In genomic region chr17:48700591-48700990, GRCm38 (mm10) we compare ENCODE assay signal across 9 mouse cellular contexts.
A peak's percentile ranks its signal among the peaks of the same experiment; 100 is the strongest.
DNase-seq lines count a peak whose midpoint lies in the region; ATAC-seq and TF ChIP-seq lines count a peak whose summit lies in the region.
"Had no signal": no experiment of that assay in that cellular context is flagged by ENCODE, and none has a peak within 500 bp of the region (broad histone marks: within the 10 kb centered on the region; RNA-seq: fewer than 3 reads in every experiment).

No protein-coding gene starts in this region.

- no peaks in the 10 kb centered on the region for H3K27me3 ChIP-seq in kidney, postnatal 0 days (ENCODE audit: insufficient read depth, low read length)

- no peak overlapping the region for H3K4me2 ChIP-seq in kidney, postnatal 0 days (ENCODE audit: low read length)

- no peaks in the 10 kb centered on the region for H3K36me3 ChIP-seq in kidney, postnatal 0 days (ENCODE audit: insufficient read depth, low read length)

- no peak for ATAC-seq in kidney, postnatal 0 days (replicated peaks; ENCODE audit: low FRiP score, low read depth)

- H3K27ac ChIP-seq in kidney, postnatal 0 days, result no peak overlapping the region

- H3K4me3 ChIP-seq in kidney, postnatal 0 days (replicated peaks; ENCODE audit: low read depth, low read length), result no peak overlapping the region

- H3K4me1 ChIP-seq in kidney, postnatal 0 days (replicated peaks; ENCODE audit: insufficient read depth, low read length), result no peaks in the 10 kb centered on the region

- peak; percentile 6 for DNase-seq in adrenal gland, postnatal 14 days
- no peak for DNase-seq in adrenal gland, adult 18-20 months (ENCODE audit: low spot score in 2 of 2)
- peak; percentile 26 for DNase-seq in kidney, postnatal 0 days (ENCODE audit: low spot score)
- no peak for DNase-seq in kidney, postnatal 14 days
- DNase-seq in thymus, postnatal 14 days, result peak; percentile 11
- DNase-seq in thymus, postnatal 36 days, result no peak
- DNase-seq in thymus, postnatal 4 days, result peak; percentile 50
- no peak for DNase-seq in cerebellum, adult 18-20 months
- DNase-seq: heart, postnatal 14 days had no signal

- H3K9ac ChIP-seq in kidney, postnatal 0 days (ENCODE audit: low read depth, low read length), result no peak overlapping the region

- peak; percentile 65 for TF ChIP-seq CTCF in kidney, postnatal 0 days (IDR thresholded peaks at IDR 0.05; ENCODE audit: low read depth)

- no peaks in the 10 kb centered on the region for H3K9me3 ChIP-seq in kidney, postnatal 0 days (replicated peaks; ENCODE audit: low read length)

- 31% methylated on average over 10 of the region's 10 CpGs for WGBS in kidney, postnatal 0 days

Comparison
In these comparisons a context has a peak if more than half of its experiments do, and no peak if none do; other contexts are left out.
1. DNase-seq: peak in adrenal gland, postnatal 14 days (single experiment), kidney, postnatal 0 days (single experiment), thymus, postnatal 14 days (single experiment) and thymus, postnatal 4 days (single experiment); none in adrenal gland, adult 18-20 months (0 of 2), kidney, postnatal 14 days (single experiment), thymus, postnatal 36 days (0 of 2) and cerebellum, adult 18-20 months (0 of 2).